Comparison of ENCODE assay signal across 22 mouse cellular contexts in the genomic region with DNA sequence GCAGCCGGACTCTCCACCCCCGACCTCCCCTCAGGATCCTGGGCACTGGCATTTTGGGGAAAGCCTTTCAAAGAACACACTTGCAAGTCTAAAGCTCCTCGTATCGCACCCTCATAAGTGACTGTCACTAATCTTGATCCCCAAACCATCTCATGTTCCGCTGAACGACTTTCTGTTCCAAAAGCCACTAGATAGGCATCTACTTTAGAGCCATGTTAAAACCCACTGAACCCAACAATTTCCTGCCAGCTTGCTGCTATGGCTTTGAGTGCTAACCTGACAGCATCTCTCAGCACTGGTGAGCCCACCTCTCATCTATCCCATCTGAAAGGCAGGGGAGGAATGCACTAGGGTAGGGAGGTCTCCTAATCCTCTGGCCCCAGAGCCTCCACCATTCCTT. TPM values are rescaled to one million over a fixed set of nuclear protein-coding genes. Genes with fewer than 3 reads are reported as not detected.
DNase-seq lines count a peak whose midpoint lies in the region; ATAC-seq and TF ChIP-seq lines count a peak whose summit lies in the region.
"Had no signal": no experiment of that assay in that cellular context is flagged by ENCODE, and none has a peak within 500 bp of the region (broad histone marks: within the 10 kb centered on the region; RNA-seq: fewer than 3 reads in every experiment).

No protein-coding gene starts in this region.

- WGBS in forebrain, embryonic 13.5 days: 87% methylated on average over 6 of the region's 6 CpGs
- WGBS in forebrain, embryonic 12.5 days: 82% methylated on average over 6 of the region's 6 CpGs
- WGBS in kidney, postnatal 0 days: 57% methylated on average over 6 of the region's 6 CpGs

- DNase-seq in kidney, postnatal 0 days (ENCODE audit: low spot score): no peak
- no peak for DNase-seq in kidney, postnatal 14 days
- peak; percentile 64 for DNase-seq in thymus, postnatal 0 days (ENCODE audit: low spot score)
- no peak for DNase-seq in thymus, adult 18-20 months
- DNase-seq in adrenal gland, postnatal 25 days: no peak
- DNase-seq: adrenal gland, postnatal 10 days; cerebellum, adult 9-11 months; gastrocnemius, postnatal 25 days; heart, adult 2 months; layer of hippocampus, postnatal 36 days; liver, postnatal 0 days had no signal

- no peak for TF ChIP-seq CTCF in kidney, postnatal 0 days (IDR thresholded peaks at IDR 0.05; ENCODE audit: low read depth)

- peaks cover 48% of the 10 kb centered on the region for H3K4me1 ChIP-seq in forebrain, embryonic 13.5 days
- peaks cover 47% of the 10 kb centered on the region for H3K4me1 ChIP-seq in forebrain, embryonic 12.5 days
- H3K4me1 ChIP-seq in kidney, postnatal 0 days (replicated peaks; ENCODE audit: insufficient read depth, low read length): peaks cover 25% of the 10 kb centered on the region

- ATAC-seq in forebrain, embryonic 13.5 days: no peak
- no peak for ATAC-seq in forebrain, embryonic 12.5 days (ENCODE audit: low FRiP score)
- no peak for ATAC-seq in kidney, postnatal 0 days (replicated peaks; ENCODE audit: low FRiP score, low read depth)
- ATAC-seq: activated CD4-positive, CD25-positive, alpha-beta regulatory T cell, adult 4 months; liver, postnatal 0 days had no signal

- peaks cover 40% of the 10 kb centered on the region for H3K36me3 ChIP-seq in forebrain, embryonic 13.5 days (ENCODE audit: poor library complexity, severe bottlenecking)
- peaks cover 20% of the 10 kb centered on the region for H3K36me3 ChIP-seq in forebrain, embryonic 12.5 days (replicated peaks)
- H3K36me3 ChIP-seq in kidney, postnatal 0 days (ENCODE audit: insufficient read depth, low read length): no peaks in the 10 kb centered on the region
- H3K36me3 ChIP-seq: G1E had no signal

- 0 out of 2 replicates have a peak overlapping the region, but pooled peaks have one; percentile 96 for H3K4me2 ChIP-seq in forebrain, embryonic 13.5 days
- no peak overlapping the region for H3K4me2 ChIP-seq in forebrain, embryonic 12.5 days
- no peak overlapping the region for H3K4me2 ChIP-seq in kidney, postnatal 0 days (ENCODE audit: low read length)
- H3K4me2 ChIP-seq: embryonic facial prominence, embryonic 12.5 days had no signal

- H3K27ac ChIP-seq in forebrain, embryonic 13.5 days: no peak overlapping the region
- no peak overlapping the region for H3K27ac ChIP-seq in forebrain, embryonic 12.5 days
- H3K27ac ChIP-seq in kidney, postnatal 0 days: peak overlapping the region; percentile 20; the same call in 1 of the 2 replicates
- H3K27ac ChIP-seq: embryonic facial prominence, embryonic 12.5 days; heart, adult 2 months had no signal

- no peaks in the 10 kb centered on the region for H3K9me3 ChIP-seq in forebrain, embryonic 13.5 days (replicated peaks)
- H3K9me3 ChIP-seq in forebrain, embryonic 12.5 days: no peaks in the 10 kb centered on the region
- H3K9me3 ChIP-seq in kidney, postnatal 0 days (replicated peaks; ENCODE audit: low read length): no peaks in the 10 kb centered on the region
- H3K9me3 ChIP-seq: embryonic facial prominence, embryonic 12.5 days; G1E had no signal

- no peak overlapping the region for H3K9ac ChIP-seq in forebrain, embryonic 13.5 days
- no peak overlapping the region for H3K9ac ChIP-seq in forebrain, embryonic 12.5 days
- H3K9ac ChIP-seq in kidney, postnatal 0 days (ENCODE audit: low read depth, low read length): no peak overlapping the region
- H3K9ac ChIP-seq: embryonic facial prominence, embryonic 12.5 days; liver, postnatal 0 days had no signal

- peaks cover 22% of the 10 kb centered on the region for H3K27me3 ChIP-seq in forebrain, embryonic 13.5 days
- H3K27me3 ChIP-seq in forebrain, embryonic 12.5 days: peaks cover 26% of the 10 kb centered on the region
- peaks cover 10% of the 10 kb centered on the region; the same call in 1 of the 2 replicates for H3K27me3 ChIP-seq in kidney, postnatal 0 days (ENCODE audit: insufficient read depth, low read length)

- H3K4me3 ChIP-seq in forebrain, embryonic 13.5 days: no peak overlapping the region
- H3K4me3 ChIP-seq in forebrain, embryonic 12.5 days (replicated peaks): no peak overlapping the region
- H3K4me3 ChIP-seq in kidney, postnatal 0 days (replicated peaks; ENCODE audit: low read depth, low read length): no peak overlapping the region
- H3K4me3 ChIP-seq: embryonic facial prominence, embryonic 12.5 days; heart, adult 2 months; layer of hippocampus, adult 2 months had no signal

RNA-seq across cellular contexts. Expression of gene Foxj1, which starts 2.3 kb away (rescaled TPM):
- polyA plus RNA-seq in forebrain, embryonic 13.5 days (2015; fragmentation: Nextera tagmentation; extraction: Ambion mirVana): 8.1 and 10.6 TPM in 2 replicates
- polyA plus RNA-seq in forebrain, embryonic 12.5 days (2016; fragmentation: Nextera tagmentation; extraction: Ambion mirVana): 10.3 and 14.3 TPM in 2 replicates
- polyA plus RNA-seq in kidney, postnatal 0 days (2015; fragmentation: Nextera tagmentation; extraction: Ambion mirVana): 2.5 TPM in 2 replicates
- polyA plus RNA-seq in thymus, postnatal 0 days (2015; fragmentation: Nextera tagmentation; extraction: Ambion mirVana): 1.3 and 1.5 TPM in 2 replicates
- total RNA-seq in adrenal gland, postnatal 25 days (2021): 0.15 TPM in 1 of 2 replicates, not detected in the other
- total RNA-seq: heart, adult 2 months; hematopoietic stem cell, adult 5-6 weeks had no signal
- polyA plus RNA-seq: activated CD4-positive, CD25-positive, alpha-beta regulatory T cell, adult 4 months had no signal

RNA-seq across cellular contexts. Expression of gene Exoc7, which starts 30.5 kb away (rescaled TPM):
- polyA plus RNA-seq in forebrain, embryonic 13.5 days (2015; fragmentation: Nextera tagmentation; extraction: Ambion mirVana): 88.9 and 89.2 TPM in 2 replicates
- 73.3 and 78.8 TPM in 2 replicates for polyA plus RNA-seq in forebrain, embryonic 12.5 days (2016; fragmentation: Nextera tagmentation; extraction: Ambion mirVana)
- 56.5 and 59.1 TPM in 2 replicates for polyA plus RNA-seq in kidney, postnatal 0 days (2015; fragmentation: Nextera tagmentation; extraction: Ambion mirVana)
- polyA plus RNA-seq in thymus, postnatal 0 days (2015; fragmentation: Nextera tagmentation; extraction: Ambion mirVana): 73.0 and 74.5 TPM in 2 replicates
- total RNA-seq in adrenal gland, postnatal 25 days (2021): 53.6 and 77.1 TPM in 2 replicates

RNA-seq across cellular contexts. Expression of gene Galr2, which starts 56.8 kb away (rescaled TPM):
- polyA plus RNA-seq in forebrain, embryonic 13.5 days (2015; fragmentation: Nextera tagmentation; extraction: Ambion mirVana): 0.09 and 0.16 TPM in 2 replicates
- polyA plus RNA-seq in forebrain, embryonic 12.5 days (2016; fragmentation: Nextera tagmentation; extraction: Ambion mirVana): 0.19 and 0.46 TPM in 2 replicates
- polyA plus RNA-seq in kidney, postnatal 0 days (2015; fragmentation: Nextera tagmentation; extraction: Ambion mirVana): 0.13 and 0.18 TPM in 2 replicates
- 0.49 and 0.59 TPM in 2 replicates for polyA plus RNA-seq in thymus, postnatal 0 days (2015; fragmentation: Nextera tagmentation; extraction: Ambion mirVana)
- not detected in 2 replicates for total RNA-seq in adrenal gland, postnatal 25 days (2021)
- total RNA-seq: heart, adult 2 months; hematopoietic stem cell, adult 5-6 weeks; layer of hippocampus, adult 2 months; layer of hippocampus, postnatal 36 days; liver, adult 2 months; megakaryocyte-erythroid progenitor cell, adult 5-6 weeks had no signal
- polyA plus RNA-seq: activated CD4-positive, CD25-positive, alpha-beta regulatory T cell, adult 4 months; cortical plate, adult 2 months; G1E; kidney, embryonic 14.5 days; liver, adult 2 months; liver, postnatal 0 days had no signal
